Mouse (Mus musculus): ENCODE results near the gene Ndufa3. TPM values are rescaled to one million over a fixed set of nuclear protein-coding genes. Genes with fewer than 3 reads are reported as not detected.

Ndufa3 gene
- polyA plus RNA-seq, 1 experiment from 2014 or later = 457 TPM

DNA sequence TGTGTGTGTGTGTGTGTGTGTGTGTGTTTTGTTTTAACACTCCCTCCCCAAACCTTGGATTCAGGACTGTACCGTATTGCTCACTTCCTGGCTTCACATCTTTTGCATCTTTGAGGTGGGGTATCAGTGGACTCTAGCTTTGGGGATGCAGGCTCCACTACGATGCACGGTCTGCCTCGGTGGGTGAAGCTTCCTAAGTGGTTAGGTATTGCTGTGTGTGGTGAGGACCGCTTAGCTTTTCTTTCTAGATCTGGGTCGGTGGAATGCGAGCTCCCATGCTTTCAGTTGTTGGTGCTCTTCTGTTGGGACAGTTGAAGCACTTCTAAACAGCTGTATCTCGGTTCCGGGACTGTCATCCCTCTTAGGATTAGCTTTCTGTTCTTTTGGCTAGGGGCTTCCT is 29.0 kb downstream of the Ndufa3 start:
- peak overlapping the region; percentile 91 for H3K4me3 ChIP-seq (replicated peaks; ENCODE audit: low read length)
- H3K4me1 ChIP-seq (ENCODE audit: control insufficient read depth, insufficient read depth, low read length) = peaks cover 24% of the 10 kb centered on the region
- WGBS = 6% methylated on average over 9 of the region's 9 CpGs
- no peak overlapping the region for H3K27ac ChIP-seq (ENCODE audit: low read length)
- H3K9ac ChIP-seq (ENCODE audit: low read length) = peak overlapping the region; percentile 99
- 0 out of 2 replicates have a peak, but pooled peaks cover 5% of the 10 kb centered on the region for H3K36me3 ChIP-seq (ENCODE audit: control insufficient read depth, insufficient read depth, low read length)
- no peak for ATAC-seq (ENCODE audit: insufficient read depth, low FRiP score)
- H3K27me3 ChIP-seq (ENCODE audit: control insufficient read depth, insufficient read depth, low read length) = no peaks in the 10 kb centered on the region
- H3K4me2 ChIP-seq (ENCODE audit: low read depth, low read length) = peak overlapping the region; percentile 91
- H3K9me3 ChIP-seq (replicated peaks; ENCODE audit: control insufficient read depth, low read length) = no peaks in the 10 kb centered on the region

DNA sequence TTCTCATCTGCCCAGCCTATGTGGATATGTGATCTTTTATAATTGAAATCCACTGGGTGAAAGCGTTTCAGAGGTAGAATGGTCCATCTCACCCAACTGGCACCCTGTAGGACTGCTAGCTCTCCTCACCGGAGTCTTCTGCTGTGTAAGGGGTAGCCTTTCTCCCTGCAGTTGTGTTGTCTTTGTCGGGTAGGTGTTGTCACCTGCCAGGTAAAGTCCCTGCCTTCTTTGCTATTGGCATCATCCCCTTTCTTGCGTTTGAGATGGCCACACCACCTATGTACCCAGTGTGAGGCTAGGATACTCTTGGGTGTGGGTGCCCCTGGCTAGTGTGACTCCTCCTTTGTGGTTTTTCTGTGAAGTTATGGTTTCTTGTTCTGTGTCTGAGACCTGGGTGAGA is 29.5 kb downstream of the Ndufa3 start:
- WGBS = 58% methylated on average over 4 of the region's 4 CpGs
- peak overlapping the region; percentile 99 for H3K9ac ChIP-seq (ENCODE audit: low read length)
- no peaks in the 10 kb centered on the region for H3K27me3 ChIP-seq (ENCODE audit: control insufficient read depth, insufficient read depth, low read length)
- peak overlapping the region; percentile 91 for H3K4me3 ChIP-seq (replicated peaks; ENCODE audit: low read length)
- peaks cover 24% of the 10 kb centered on the region for H3K4me1 ChIP-seq (ENCODE audit: control insufficient read depth, insufficient read depth, low read length)
- peaks cover 9% of the 10 kb centered on the region; the same call in 1 of the 2 replicates for H3K36me3 ChIP-seq (ENCODE audit: control insufficient read depth, insufficient read depth, low read length)
- no peak for ATAC-seq (ENCODE audit: insufficient read depth, low FRiP score)
- no peak overlapping the region for H3K27ac ChIP-seq (ENCODE audit: low read length)
- H3K4me2 ChIP-seq (ENCODE audit: low read depth, low read length) = peak overlapping the region; percentile 91
- no peaks in the 10 kb centered on the region for H3K9me3 ChIP-seq (replicated peaks; ENCODE audit: control insufficient read depth, low read length)

DNA sequence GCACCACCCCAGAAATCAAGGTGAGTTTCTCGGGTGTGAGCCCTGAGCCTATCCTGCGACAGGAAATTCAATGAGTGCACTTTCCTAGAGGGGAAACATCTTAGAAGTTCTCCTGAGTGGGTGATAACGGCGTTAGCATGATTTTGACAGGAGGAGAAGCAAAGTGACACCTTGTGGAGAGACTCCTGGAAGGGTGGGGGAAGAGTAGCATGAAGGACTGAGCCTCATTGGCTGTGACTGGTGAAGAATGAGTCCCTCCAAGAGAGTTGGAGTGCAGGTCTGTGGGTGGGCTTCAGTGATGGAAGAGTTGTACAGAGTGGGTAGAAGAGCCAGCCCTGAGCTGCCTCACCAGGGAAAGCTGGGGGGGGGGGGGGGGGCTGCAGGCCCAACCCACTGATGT is 39.8 kb downstream of the Ndufa3 start:
- H3K9ac ChIP-seq (ENCODE audit: low read length) = no peak overlapping the region
- H3K4me2 ChIP-seq (ENCODE audit: low read depth, low read length) = no peak overlapping the region
- H3K27me3 ChIP-seq (ENCODE audit: control insufficient read depth, insufficient read depth, low read length) = no peaks in the 10 kb centered on the region
- H3K4me3 ChIP-seq (replicated peaks; ENCODE audit: low read length) = no peak overlapping the region
- 72% methylated on average over 4 of the region's 4 CpGs for WGBS
- H3K4me1 ChIP-seq (ENCODE audit: control insufficient read depth, insufficient read depth, low read length) = no peaks in the 10 kb centered on the region
- no peaks in the 10 kb centered on the region for H3K9me3 ChIP-seq (replicated peaks; ENCODE audit: control insufficient read depth, low read length)
- H3K36me3 ChIP-seq (ENCODE audit: control insufficient read depth, insufficient read depth, low read length) = peaks cover 59% of the 10 kb centered on the region
- H3K27ac ChIP-seq (ENCODE audit: low read length) = no peak overlapping the region
- no peak for ATAC-seq (ENCODE audit: insufficient read depth, low FRiP score)

DNA sequence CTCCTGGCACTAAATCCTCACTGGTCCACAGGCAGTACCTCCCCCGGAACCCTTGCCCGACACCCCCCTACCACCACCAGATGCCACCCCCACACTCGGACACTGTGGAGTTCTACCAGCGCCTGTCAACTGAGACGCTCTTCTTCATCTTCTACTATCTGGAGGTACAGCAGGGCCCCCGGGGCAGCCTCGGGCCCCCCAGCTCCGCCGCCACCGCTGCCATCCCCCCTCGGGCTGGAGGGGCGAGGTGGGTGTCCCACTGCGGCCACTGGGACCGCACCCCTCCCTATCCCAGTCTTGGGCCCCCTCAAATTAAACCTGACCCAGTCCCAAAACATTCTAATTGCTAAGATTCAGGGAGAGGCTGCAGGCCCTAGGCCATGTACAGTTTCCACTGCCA is 41.4 kb downstream of the Ndufa3 start:
- H3K9me3 ChIP-seq (replicated peaks; ENCODE audit: control insufficient read depth, low read length) = no peaks in the 10 kb centered on the region
- H3K4me3 ChIP-seq (replicated peaks; ENCODE audit: low read length) = no peak overlapping the region
- WGBS = 94% methylated on average over 14 of the region's 14 CpGs
- H3K36me3 ChIP-seq (ENCODE audit: control insufficient read depth, insufficient read depth, low read length) = peaks cover 55% of the 10 kb centered on the region
- H3K9ac ChIP-seq (ENCODE audit: low read length) = no peak overlapping the region
- no peaks in the 10 kb centered on the region; the same call in 1 of the 2 replicates for H3K4me1 ChIP-seq (ENCODE audit: control insufficient read depth, insufficient read depth, low read length)
- no peaks in the 10 kb centered on the region for H3K27me3 ChIP-seq (ENCODE audit: control insufficient read depth, insufficient read depth, low read length)
- no peak overlapping the region for H3K27ac ChIP-seq (ENCODE audit: low read length)
- ATAC-seq (ENCODE audit: insufficient read depth, low FRiP score) = no peak
- H3K4me2 ChIP-seq (ENCODE audit: low read depth, low read length) = no peak overlapping the region

DNA sequence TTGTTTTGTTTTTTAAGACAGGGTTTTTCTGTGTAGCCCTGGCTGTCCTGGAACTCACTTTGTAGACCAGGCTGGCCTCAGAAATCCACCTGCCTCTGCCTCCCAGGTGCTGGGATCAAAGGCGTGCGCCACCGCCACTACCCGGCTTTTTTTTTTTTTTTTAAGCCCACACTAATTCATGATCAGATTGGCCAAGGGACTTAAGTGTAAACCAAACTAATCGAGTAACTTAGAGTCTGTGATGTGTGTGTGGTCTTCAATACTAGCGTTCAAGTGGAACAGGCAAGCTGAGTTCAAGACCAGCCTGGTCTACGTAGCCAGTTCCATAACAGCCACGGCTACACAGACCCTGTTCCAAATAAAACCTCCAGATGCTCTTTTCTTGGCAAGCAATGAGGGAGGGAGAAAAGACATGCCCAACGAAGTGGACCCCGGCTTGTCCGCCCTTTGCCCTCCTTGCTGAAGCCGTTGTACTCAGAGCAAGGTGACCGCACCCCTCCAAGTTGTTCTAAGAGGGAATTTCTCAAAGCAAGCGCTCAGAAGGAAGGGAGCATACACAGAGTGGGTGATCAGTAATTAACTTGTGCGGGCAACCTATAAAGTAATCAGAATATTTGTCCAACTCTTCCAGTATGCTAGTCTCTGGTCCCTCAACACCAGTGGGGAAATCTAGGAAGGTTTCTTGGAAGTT is 47.5 kb downstream of the Ndufa3 start:
- Histone ChIP-seq H3K4me2 (ENCODE audit: low read depth, low read length) (peak overlapping the region; percentile 76), H3K9ac (ENCODE audit: low read length) (peak overlapping the region; percentile 78), H3K9me3 (replicated peaks; ENCODE audit: control insufficient read depth, low read length) (no peaks in the 10 kb centered on the region), H3K27me3 (ENCODE audit: control insufficient read depth, insufficient read depth, low read length) (no peaks in the 10 kb centered on the region), H3K27ac (ENCODE audit: low read length) (peak overlapping the region; percentile 90), H3K36me3 (ENCODE audit: control insufficient read depth, insufficient read depth, low read length) (peaks cover 17% of the 10 kb centered on the region), H3K4me1 (ENCODE audit: control insufficient read depth, insufficient read depth, low read length) (peaks cover 15% of the 10 kb centered on the region), H3K4me3 (replicated peaks; ENCODE audit: low read length) (peak overlapping the region; percentile 74)
- WGBS = 23% methylated on average over 15 of the region's 15 CpGs
- ATAC-seq (ENCODE audit: insufficient read depth, low FRiP score) = peak; percentile 26

DNA sequence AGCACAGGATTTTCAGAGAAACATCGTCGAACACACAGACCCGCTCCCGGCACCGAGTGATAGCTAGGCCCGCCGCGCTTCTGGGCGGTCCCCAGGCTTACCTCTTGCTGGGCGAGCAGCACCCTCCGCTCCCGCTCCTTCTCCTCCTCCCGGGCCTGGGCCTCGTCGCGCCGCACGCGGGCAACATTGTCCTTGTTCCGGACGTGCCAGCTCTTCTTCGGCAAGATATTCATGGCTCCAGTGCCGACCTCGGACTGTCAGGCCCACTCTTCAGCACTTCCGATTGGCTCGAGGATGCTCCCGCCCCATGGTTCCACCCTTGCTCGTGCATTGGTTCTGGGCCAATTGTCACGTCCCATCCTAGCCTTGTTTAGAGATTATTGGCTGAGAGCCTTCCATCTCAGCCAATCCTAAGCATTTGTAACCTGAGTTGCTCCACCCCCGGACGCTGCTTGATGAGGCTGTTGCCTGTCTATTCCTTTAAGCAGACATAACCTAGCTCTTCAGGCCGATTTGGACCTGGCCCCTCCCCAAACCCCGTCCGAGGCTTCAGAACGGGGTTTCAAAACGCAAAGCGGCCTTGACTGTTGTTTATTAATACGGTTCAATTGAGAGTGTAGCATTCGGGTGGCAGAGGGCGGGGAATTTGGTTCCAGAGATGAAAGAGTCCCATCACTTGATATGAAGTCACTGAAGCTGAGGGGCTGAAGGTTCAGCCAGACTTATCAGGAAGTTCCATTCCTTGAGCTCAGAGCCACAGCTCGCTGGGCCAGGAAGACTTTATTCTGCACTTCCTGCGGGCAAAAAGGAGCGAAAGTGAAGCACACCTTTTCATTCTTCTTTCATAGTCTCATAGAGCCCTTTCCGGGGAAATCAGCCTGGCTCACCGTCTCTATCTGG is 48.3 kb downstream of the Ndufa3 start, which contains the start of gene Leng1:
Gene Leng1, minus strand, starts transcription at position 626 of the 900 bp plus-strand sequence.
- Histone ChIP-seq H3K4me1 (ENCODE audit: control insufficient read depth, insufficient read depth, low read length) (peaks cover 15% of the 10 kb centered on the region), H3K9ac (ENCODE audit: low read length) (peak within 1 kb of the TSS; percentile 78), H3K9me3 (replicated peaks; ENCODE audit: control insufficient read depth, low read length) (no peaks in the 10 kb centered on the region), H3K4me3 (replicated peaks; ENCODE audit: low read length) (peak within 1 kb of the TSS; percentile 74), H3K27me3 (ENCODE audit: control insufficient read depth, insufficient read depth, low read length) (no peaks in the 10 kb centered on the region), H3K27ac (ENCODE audit: low read length) (peak within 1 kb of the TSS; percentile 92), H3K36me3 (ENCODE audit: control insufficient read depth, insufficient read depth, low read length) (peaks cover 10% of the 10 kb centered on the region), H3K4me2 (ENCODE audit: low read depth, low read length) (peak within 1 kb of the TSS; percentile 76)
- ATAC-seq (ENCODE audit: insufficient read depth, low FRiP score) = peak; percentile 99
- WGBS = 3% methylated on average over 45 of the region's 45 CpGs

DNA sequence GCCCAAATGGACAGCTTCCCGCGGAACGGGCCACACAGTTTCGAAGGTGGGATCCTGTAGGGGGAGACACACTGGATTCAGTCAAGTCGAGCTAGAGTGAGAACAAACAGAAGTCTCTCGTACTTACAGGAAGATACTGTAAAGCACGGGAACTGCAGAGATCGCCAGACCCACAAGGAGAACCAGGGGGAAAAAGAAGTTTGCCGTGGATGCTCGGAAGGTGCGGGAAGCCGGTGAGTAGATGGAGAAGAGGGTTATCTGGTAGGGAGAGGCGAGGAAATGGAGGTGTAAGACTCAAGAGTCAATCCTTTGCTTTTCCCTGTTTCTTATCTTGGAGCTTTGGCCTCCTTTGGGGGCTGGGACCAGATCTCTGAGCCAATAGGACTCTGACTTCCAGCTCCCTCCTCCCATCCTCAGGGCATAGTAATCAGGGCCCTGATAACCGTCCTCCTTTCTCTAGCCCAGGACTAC is 49.8 kb downstream of the Ndufa3 start:
- peak overlapping the region; percentile 13; the same call in 1 of the 2 replicates for H3K4me3 ChIP-seq (replicated peaks; ENCODE audit: low read length)
- H3K4me2 ChIP-seq (ENCODE audit: low read depth, low read length) = no peak overlapping the region
- ATAC-seq (ENCODE audit: insufficient read depth, low FRiP score) = no peak
- no peak overlapping the region for H3K27ac ChIP-seq (ENCODE audit: low read length)
- no peaks in the 10 kb centered on the region for H3K9me3 ChIP-seq (replicated peaks; ENCODE audit: control insufficient read depth, low read length)
- H3K9ac ChIP-seq (ENCODE audit: low read length) = 0 out of 2 replicates have a peak overlapping the region, but pooled peaks have one; percentile 29
- H3K27me3 ChIP-seq (ENCODE audit: control insufficient read depth, insufficient read depth, low read length) = no peaks in the 10 kb centered on the region
- H3K36me3 ChIP-seq (ENCODE audit: control insufficient read depth, insufficient read depth, low read length) = peaks cover 7% of the 10 kb centered on the region; the same call in 1 of the 2 replicates
- peaks cover 15% of the 10 kb centered on the region for H3K4me1 ChIP-seq (ENCODE audit: control insufficient read depth, insufficient read depth, low read length)
- WGBS = 17% methylated on average over 14 of the region's 14 CpGs
